Mouse (Mus musculus): ENCODE data around the gene Dbr1. TPM values are rescaled to one million over a fixed set of nuclear protein-coding genes. Genes with fewer than 3 reads are reported as not detected.

The Dbr1 gene
- polyA plus RNA-seq, 1 experiment from 2014 or later = 36.5 TPM

Other genes starting within 250 kb of the Dbr1 start
- gene Esyt3, start 217.2 kb upstream of the Dbr1 start, polyA plus RNA-seq (2014; fragmentation: Nextera tagmentation; extraction: Ambion mirVana) = 0.08 and 0.10 TPM in 2 replicates
- 4.8 and 5.5 TPM in 2 replicates for gene Mras, start 138.4 kb upstream of the Dbr1 start, polyA plus RNA-seq (2014; fragmentation: Nextera tagmentation; extraction: Ambion mirVana)
- not detected in 2 replicates for gene Nme9, start 124.3 kb upstream of the Dbr1 start, polyA plus RNA-seq (2014; fragmentation: Nextera tagmentation; extraction: Ambion mirVana)
- gene Armc8, start 6.9 kb upstream of the Dbr1 start, polyA plus RNA-seq (2014; fragmentation: Nextera tagmentation; extraction: Ambion mirVana) = 19.5 and 23.7 TPM in 2 replicates
- gene A4gnt, start 36.7 kb downstream of the Dbr1 start, polyA plus RNA-seq (2014; fragmentation: Nextera tagmentation; extraction: Ambion mirVana) = not detected in 2 replicates
- 5.0 and 6.2 TPM in 2 replicates for gene Dzip1l, start 53.7 kb downstream of the Dbr1 start, polyA plus RNA-seq (2014; fragmentation: Nextera tagmentation; extraction: Ambion mirVana)
- 0.08 and 0.21 TPM in 2 replicates for gene Cldn18, start 141.5 kb downstream of the Dbr1 start, polyA plus RNA-seq (2014; fragmentation: Nextera tagmentation; extraction: Ambion mirVana)